Mouse (Mus musculus) neural tube, embryonic 12.5 days (tissue): ENCODE results near the gene Rhof. TPM values are rescaled to one million over a fixed set of nuclear protein-coding genes. Genes with fewer than 3 reads are reported as not detected.

Experiments
- ATAC-seq: fragments of 200-750 bp; cut with Nextera tagmentation; 2 replicates; pipeline ENCODE4 v1.8.0; 2017; ENCODE audit warnings: low read depth, mild to moderate bottlenecking, moderate TSS enrichment, moderate library complexity; ENCODE audit not compliant: low FRiP score
- H3K27ac ChIP-seq: fragments of 300-500 bp; sonication (generic); 2 replicates; pipeline ENCODE4 v1.5.1; 2016
- H3K27me3 ChIP-seq: fragments of 300-500 bp; sonication (generic); replicated peaks from 2 replicates; pipeline ENCODE4 v1.6.1; 2016; ENCODE audit warnings: mild to moderate bottlenecking
- H3K36me3 ChIP-seq: fragments of 300-500 bp; sonication (generic); 2 replicates; pipeline ENCODE4 v1.6.1; 2016; ENCODE audit warnings: mild to moderate bottlenecking
- H3K4me1 ChIP-seq: fragments of 300-500 bp; sonication (generic); 2 replicates; pipeline ENCODE4 v1.6.1; 2016
- H3K4me2 ChIP-seq: fragments of 300-500 bp; sonication (generic); replicated peaks from 2 replicates; pipeline ENCODE4 v1.6.1; 2016; ENCODE audit warnings: mild to moderate bottlenecking
- H3K4me3 ChIP-seq: fragments of 300-500 bp; sonication (generic); 2 replicates; pipeline ENCODE4 v1.5.1; 2016
- H3K9ac ChIP-seq: fragments of 300-500 bp; sonication (generic); 2 replicates; pipeline ENCODE4 v1.6.1; 2016; ENCODE audit warnings: mild to moderate bottlenecking
- H3K9me3 ChIP-seq: fragments of 300-500 bp; sonication (generic); 2 replicates; pipeline ENCODE4 v1.6.1; 2016; ENCODE audit warnings: mild to moderate bottlenecking
- WGBS: fragments of 180-500 bp; shearing (Covaris S2); methylation state at CpG from one replicate; pipeline ENCODE4 v1.1.7; 2016; 5-methylcytosine and 5-hydroxymethylcytosine counted together
- polyA plus RNA-seq: library from polyadenylated mRNA; unstranded; fragments of >200 nt; fragmentation: Nextera tagmentation; extraction: Ambion mirVana; gene quantifications from 2 replicates; pipeline ENCODE4 v1.2.1, GENCODE M21; 2016

The Rhof gene
- polyA plus RNA-seq, 1 experiment from 2014 or later, result 2.9 TPM

- no peaks in the 10 kb centered on the region; the same call in 1 of the 2 replicates for H3K4me1 ChIP-seq
- WGBS, result 90% methylated on average over 10 of the region's 10 CpGs
- no peak overlapping the region for H3K9ac ChIP-seq
- no peak overlapping the region for H3K27ac ChIP-seq
- H3K9me3 ChIP-seq, result no peaks in the 10 kb centered on the region
- no peaks in the 10 kb centered on the region for H3K27me3 ChIP-seq
- H3K36me3 ChIP-seq, result no peaks in the 10 kb centered on the region
- ATAC-seq, result no peak
- H3K4me2 ChIP-seq, result no peak overlapping the region
- no peak overlapping the region for H3K4me3 ChIP-seq
Measured at GRCm38 (mm10) chr5:123090560-123091306, 41.8 kb downstream of the Rhof start.

- H3K9me3 ChIP-seq, result no peaks in the 10 kb centered on the region
- WGBS, result 95% methylated on average over 4 of the region's 4 CpGs
- no peaks in the 10 kb centered on the region for H3K27me3 ChIP-seq
- ATAC-seq, result no peak
- no peak overlapping the region for H3K27ac ChIP-seq
- no peaks in the 10 kb centered on the region for H3K36me3 ChIP-seq
- H3K4me1 ChIP-seq, result no peaks in the 10 kb centered on the region
- H3K4me2 ChIP-seq, result no peak overlapping the region
- no peak overlapping the region for H3K4me3 ChIP-seq
- H3K9ac ChIP-seq, result no peak overlapping the region
Measured at GRCm38 (mm10) chr5:123088784-123089183, 43.7 kb downstream of the Rhof start.

GRCm38 (mm10) chr5:123086501-123086900, 46.0 kb downstream of the Rhof start:
- Histone ChIP-seq H3K4me1 (no peaks in the 10 kb centered on the region), H3K27ac (no peak overlapping the region), H3K9me3 (no peaks in the 10 kb centered on the region), H3K4me3 (no peak overlapping the region), H3K36me3 (no peaks in the 10 kb centered on the region), H3K4me2 (no peak overlapping the region), H3K27me3 (no peaks in the 10 kb centered on the region), H3K9ac (no peak overlapping the region)
- no peak for ATAC-seq
- WGBS, result 89% methylated on average over 2 of the region's 2 CpGs

DNA sequence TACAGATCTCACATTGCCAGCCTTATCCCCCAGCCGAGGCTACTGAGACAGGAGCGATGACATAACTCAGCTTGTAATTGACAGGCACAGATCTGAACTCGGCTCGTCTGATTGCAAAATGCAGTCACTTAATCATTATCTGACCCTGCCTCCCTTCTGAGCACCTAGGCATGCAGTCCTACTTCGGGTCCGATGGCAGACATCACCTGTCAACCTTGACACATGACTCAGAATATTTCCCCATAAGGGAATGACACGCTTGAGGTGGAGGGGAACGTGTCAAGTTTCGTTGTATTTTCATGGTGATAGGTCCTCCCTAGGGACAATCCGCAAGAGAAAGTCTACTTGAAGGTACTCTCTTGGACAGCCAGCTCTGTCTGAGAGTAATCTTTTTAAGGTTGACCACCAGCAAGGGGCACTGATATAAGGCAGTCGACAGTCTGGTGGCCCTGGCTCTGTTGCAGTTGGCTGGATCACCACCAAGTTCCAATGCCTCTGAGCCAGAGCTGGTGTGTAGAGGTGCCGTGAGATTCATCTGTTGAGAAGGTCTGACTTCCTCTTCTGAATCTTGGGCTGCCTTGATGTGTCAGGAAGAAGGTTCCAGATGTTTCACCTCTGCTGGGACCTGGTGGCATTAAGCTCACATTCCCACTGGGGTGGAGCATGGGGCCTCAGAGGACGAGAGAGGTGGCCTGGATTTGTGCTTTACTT, 49.0 kb downstream of the Rhof start:
- WGBS, result 77% methylated on average over 13 of the region's 13 CpGs
- H3K36me3 ChIP-seq, result no peaks in the 10 kb centered on the region
- H3K27ac ChIP-seq, result no peak overlapping the region
- peaks cover 4% of the 10 kb centered on the region; the same call in 1 of the 2 replicates for H3K9me3 ChIP-seq
- no peak overlapping the region for H3K4me3 ChIP-seq
- no peak overlapping the region for H3K9ac ChIP-seq
- H3K4me1 ChIP-seq, result no peaks in the 10 kb centered on the region
- no peaks in the 10 kb centered on the region for H3K27me3 ChIP-seq
- no peak overlapping the region for H3K4me2 ChIP-seq
- no peak for ATAC-seq

DNA sequence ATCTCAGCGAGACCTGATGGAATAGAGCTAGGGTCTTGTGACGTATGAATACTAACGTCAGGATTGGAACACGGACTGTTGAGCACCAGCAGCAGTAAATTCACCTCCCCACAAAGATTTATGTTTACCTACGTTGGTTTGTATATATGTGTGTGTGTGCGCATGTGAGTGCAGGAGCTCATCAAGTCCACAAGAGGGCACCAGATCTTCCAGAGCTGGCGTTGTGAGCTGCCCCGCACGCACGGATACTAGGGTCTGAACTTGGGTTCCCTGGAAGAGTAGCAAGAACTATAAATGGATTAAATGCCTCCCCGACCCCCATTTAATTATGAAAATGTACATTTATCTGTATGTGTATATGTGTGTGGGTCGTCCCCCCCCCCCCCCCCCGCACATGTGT, 52.0 kb downstream of the Rhof start:
- Histone ChIP-seq H3K27ac (no peak overlapping the region), H3K9ac (no peak overlapping the region), H3K4me2 (no peak overlapping the region), H3K9me3 (peaks cover 4% of the 10 kb centered on the region; the same call in 1 of the 2 replicates), H3K27me3 (no peaks in the 10 kb centered on the region), H3K4me3 (no peak overlapping the region), H3K36me3 (no peaks in the 10 kb centered on the region), H3K4me1 (peaks cover 19% of the 10 kb centered on the region)
- 87% methylated on average over 13 of the region's 13 CpGs for WGBS
- no peak for ATAC-seq

- peaks cover 22% of the 10 kb centered on the region for H3K4me1 ChIP-seq
- no peak overlapping the region for H3K27ac ChIP-seq
- H3K4me3 ChIP-seq, result no peak overlapping the region
- no peak overlapping the region for H3K9ac ChIP-seq
- H3K36me3 ChIP-seq, result no peaks in the 10 kb centered on the region
- no peak for ATAC-seq
- 80% methylated on average over 8 of the region's 8 CpGs for WGBS
- no peaks in the 10 kb centered on the region for H3K27me3 ChIP-seq
- no peak overlapping the region for H3K4me2 ChIP-seq
- peaks cover 4% of the 10 kb centered on the region; the same call in 1 of the 2 replicates for H3K9me3 ChIP-seq
Measured at GRCm38 (mm10) chr5:123080041-123080440, 52.5 kb downstream of the Rhof start.

GRCm38 (mm10) chr5:123079568-123079967, 52.9 kb downstream of the Rhof start:
- 85% methylated on average over 1 of the region's 1 CpGs for WGBS
- no peaks in the 10 kb centered on the region for H3K36me3 ChIP-seq
- peaks cover 22% of the 10 kb centered on the region for H3K4me1 ChIP-seq
- no peak overlapping the region for H3K9ac ChIP-seq
- H3K4me3 ChIP-seq, result no peak overlapping the region
- H3K4me2 ChIP-seq, result no peak overlapping the region
- H3K27ac ChIP-seq, result no peak overlapping the region
- H3K9me3 ChIP-seq, result peaks cover 4% of the 10 kb centered on the region; the same call in 1 of the 2 replicates
- ATAC-seq, result no peak
- H3K27me3 ChIP-seq, result no peaks in the 10 kb centered on the region

DNA sequence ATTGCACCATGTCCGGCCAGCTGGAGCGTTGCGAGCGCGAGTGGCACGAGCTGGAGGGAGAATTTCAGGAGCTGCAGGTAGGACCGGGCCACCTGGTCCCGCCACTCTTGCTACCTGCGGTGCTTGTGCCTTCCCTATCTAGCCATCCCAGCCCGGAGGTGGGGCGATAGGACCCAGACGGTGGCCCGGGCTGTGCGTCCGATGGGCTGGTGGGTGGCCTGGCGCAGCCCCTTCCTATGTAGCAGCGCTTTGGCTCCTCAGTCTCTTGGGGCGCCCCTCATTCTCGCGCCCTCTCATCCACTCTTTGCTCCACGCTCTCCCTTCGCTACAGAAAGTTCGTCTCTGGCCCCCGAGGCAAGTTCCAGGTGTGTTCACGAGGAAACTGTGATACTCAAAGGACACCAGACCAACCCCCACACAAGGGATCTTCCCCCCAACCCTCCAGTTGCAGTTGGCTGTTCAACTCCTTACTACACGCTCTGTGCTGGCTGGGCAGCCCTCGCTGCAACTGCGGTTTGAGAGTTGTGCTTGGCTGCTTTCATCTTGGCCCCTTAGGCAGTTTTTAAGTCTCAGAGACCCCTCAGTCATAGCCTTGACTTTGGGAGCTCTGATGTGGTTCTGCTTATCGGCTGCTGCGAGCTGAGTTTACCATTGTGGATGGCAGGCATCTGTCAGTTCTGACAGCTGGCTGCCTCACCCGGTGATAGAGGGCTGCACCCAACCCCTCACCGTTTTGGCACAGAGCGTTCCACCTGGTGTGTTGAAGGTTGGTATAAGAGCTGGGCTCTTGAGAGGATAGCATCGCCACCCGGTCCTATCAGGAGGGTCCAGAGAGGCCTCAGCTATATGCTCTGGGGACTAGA, 55.8 kb downstream of the Rhof start:
- Histone ChIP-seq H3K4me1 (peaks cover 22% of the 10 kb centered on the region), H3K4me3 (peak overlapping the region; percentile 72), H3K9ac (peak overlapping the region; percentile 80), H3K9me3 (peaks cover 4% of the 10 kb centered on the region; the same call in 1 of the 2 replicates), H3K27me3 (no peaks in the 10 kb centered on the region), H3K27ac (peak overlapping the region; percentile 51; the same call in 1 of the 2 replicates), H3K4me2 (peak overlapping the region; percentile 95), H3K36me3 (no peaks in the 10 kb centered on the region)
- 5% methylated on average over 35 of the region's 35 CpGs for WGBS
- ATAC-seq, result peak; percentile 87

DNA sequence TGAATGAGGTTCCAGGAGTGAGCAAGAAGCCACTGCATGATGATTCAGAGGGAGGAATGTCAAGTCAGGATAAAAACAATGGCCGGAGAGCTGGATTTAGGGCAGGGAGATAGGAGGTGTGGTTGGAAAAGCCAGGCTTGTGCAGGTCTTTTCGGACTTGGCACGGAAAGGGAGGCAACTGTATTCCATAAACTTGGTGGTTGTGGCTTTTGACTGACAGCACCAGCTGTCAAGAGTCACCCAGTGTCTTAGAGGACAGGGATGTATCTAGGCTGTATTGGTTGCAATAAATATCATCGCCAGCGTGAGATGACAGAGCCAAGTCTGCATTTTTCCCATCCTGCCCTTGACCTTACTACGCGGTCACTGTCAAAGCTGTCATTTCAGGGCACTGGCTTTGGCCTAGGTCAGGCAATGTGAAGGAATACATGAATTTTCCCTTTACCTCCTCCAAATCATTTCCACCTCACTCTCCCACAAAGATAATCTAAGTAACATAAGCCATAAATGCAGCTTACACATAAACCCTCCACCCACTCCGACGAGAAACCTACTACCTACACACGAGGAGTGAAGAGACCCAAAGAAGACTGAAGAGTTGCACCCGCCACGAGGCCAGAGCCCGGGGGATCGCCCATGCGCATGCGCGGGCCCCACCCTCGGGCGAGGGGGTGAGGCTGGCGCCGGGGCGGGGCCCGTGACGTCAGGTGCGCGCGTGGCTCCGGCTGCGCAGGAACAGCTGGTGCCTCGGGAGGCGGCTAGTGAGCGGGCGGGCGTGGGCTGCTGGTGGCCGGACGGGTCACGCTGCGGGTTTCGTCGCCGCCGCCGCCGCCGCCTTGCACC, 56.7 kb downstream of the Rhof start:
- H3K27ac ChIP-seq, result peak overlapping the region; percentile 51; the same call in 1 of the 2 replicates
- H3K36me3 ChIP-seq, result no peaks in the 10 kb centered on the region
- H3K27me3 ChIP-seq, result no peaks in the 10 kb centered on the region
- 9% methylated on average over 45 of the region's 45 CpGs for WGBS
- peak overlapping the region; percentile 95 for H3K4me2 ChIP-seq
- H3K4me1 ChIP-seq, result peaks cover 22% of the 10 kb centered on the region
- ATAC-seq, result peak; percentile 93
- H3K9me3 ChIP-seq, result peaks cover 4% of the 10 kb centered on the region; the same call in 1 of the 2 replicates
- peak overlapping the region; percentile 72 for H3K4me3 ChIP-seq
- H3K9ac ChIP-seq, result peak overlapping the region; percentile 80

DNA sequence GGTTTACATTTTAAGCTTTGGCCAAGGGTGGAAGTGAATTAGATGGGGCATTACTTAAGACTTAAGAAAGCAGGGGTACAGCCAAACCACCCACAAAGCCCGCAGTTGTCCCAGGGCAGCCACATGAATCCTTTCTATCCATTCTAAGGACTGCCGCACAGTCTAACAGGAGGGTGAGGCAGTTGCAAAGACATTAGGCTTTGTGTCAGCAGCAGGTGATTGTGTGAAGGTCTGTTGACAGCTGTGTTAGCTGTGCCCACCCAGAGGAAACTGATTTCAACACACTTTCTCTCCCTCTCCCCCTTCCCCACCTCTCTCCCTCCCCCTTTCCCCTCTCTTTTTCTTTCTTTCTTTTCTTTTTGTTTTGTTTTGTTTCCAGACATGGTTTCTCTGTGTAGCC, 63.8 kb downstream of the Rhof start:
- no peak overlapping the region for H3K27ac ChIP-seq
- H3K9me3 ChIP-seq, result no peaks in the 10 kb centered on the region
- 95% methylated on average over 2 of the region's 2 CpGs for WGBS
- no peaks in the 10 kb centered on the region for H3K36me3 ChIP-seq
- H3K4me1 ChIP-seq, result no peaks in the 10 kb centered on the region
- no peak overlapping the region for H3K4me3 ChIP-seq
- H3K9ac ChIP-seq, result no peak overlapping the region
- no peak overlapping the region for H3K4me2 ChIP-seq
- no peak for ATAC-seq
- H3K27me3 ChIP-seq, result no peaks in the 10 kb centered on the region

DNA sequence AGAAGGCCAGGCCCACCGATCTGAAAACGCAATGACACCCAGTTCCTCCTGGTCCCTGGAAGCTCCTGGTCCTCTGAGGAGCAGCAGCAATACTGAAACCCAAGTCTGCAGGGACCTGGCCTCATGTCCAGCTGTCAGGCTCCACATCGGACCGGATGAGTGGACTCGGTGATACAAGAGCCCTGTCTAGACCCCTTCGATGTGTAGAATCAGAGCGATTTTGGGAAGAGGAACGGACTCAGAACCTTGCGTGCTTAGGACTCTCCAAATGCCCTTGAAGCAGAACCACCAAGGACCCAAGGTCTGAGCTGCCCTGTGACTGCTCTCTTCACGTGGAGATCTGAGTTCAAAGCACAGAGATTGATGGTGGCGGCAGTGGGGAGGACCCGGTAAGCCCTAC, 64.4 kb downstream of the Rhof start, which contains the start of gene Tmem120b:
Tmem120b (plus strand) TSS at position 301 of the 400 bp plus-strand sequence.
- Histone ChIP-seq H3K27ac (no peak within 1 kb of the TSS), H3K4me1 (no peaks in the 10 kb centered on the region), H3K9me3 (no peaks in the 10 kb centered on the region), H3K4me2 (no peak within 1 kb of the TSS), H3K27me3 (no peaks in the 10 kb centered on the region), H3K36me3 (no peaks in the 10 kb centered on the region), H3K9ac (no peak within 1 kb of the TSS), H3K4me3 (no peak within 1 kb of the TSS)
- no peak for ATAC-seq
- 90% methylated on average over 12 of the region's 12 CpGs for WGBS
